Mouse (Mus musculus): ENCODE results near the gene Sp7.
A peak's percentile ranks its signal among the peaks of the same experiment; 100 is the strongest.

Gene Sp7

DNA sequence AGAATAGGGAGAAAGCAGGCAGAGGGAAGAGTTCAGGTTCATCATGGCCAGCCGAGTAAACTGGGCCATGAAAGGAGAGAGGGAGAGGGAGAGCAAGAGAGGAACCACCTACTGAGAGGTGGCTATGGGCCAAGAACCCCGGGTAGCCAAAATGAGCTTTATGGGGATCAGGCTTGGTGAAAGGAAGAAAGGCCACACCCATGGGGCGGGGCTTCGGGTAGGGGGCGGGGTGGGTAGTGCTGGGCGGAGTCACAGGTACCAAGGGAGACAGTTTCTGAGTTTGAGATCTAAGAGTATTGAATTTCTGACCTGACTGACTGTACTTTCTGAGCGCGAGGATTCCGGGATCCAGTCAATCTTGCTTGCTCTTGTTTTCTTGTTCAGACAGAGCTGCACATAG lies 19.7 kb upstream of the Sp7 start:
- no peak for DNase-seq (ENCODE audit: low spot score)

DNA sequence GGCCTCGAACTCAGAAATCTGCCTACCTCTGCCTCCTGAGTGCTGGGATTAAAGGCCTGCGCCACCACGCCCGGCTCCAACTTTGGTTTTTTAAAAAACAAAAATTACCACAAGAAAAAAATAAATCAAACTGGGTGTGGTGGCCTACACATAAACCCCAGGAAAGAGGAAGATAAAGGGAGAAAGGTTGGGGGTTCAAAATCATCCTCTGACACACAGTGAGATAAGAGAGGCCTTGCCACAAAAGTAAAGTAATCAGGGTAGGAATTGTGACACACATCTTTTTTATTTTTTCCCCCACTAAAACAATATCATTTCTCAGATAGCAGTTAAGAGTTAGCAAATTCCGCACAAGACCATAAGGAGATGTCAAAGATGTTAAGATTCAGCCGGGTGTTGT lies 16.7 kb upstream of the Sp7 start:
- no peak for DNase-seq (ENCODE audit: low spot score)

DNA sequence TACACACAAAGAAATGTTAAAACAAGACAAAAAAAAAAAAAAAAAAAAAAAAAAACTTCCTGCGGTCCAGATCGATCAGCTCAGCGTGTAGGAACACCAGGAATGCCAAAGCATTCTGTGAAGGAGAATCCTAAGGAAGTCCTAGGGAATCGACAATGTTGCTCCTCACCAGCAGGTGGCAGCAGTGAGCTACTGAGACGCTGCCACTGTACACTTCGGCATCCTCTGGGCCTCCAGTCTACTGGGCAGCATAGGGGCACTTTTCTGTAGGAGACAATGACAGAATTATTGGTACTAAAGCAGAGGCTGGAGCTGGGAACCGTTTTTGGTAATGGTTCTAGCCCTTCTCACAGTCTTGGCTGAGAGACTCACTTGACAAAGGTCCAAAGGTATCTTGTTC lies 14.6 kb upstream of the Sp7 start:
- peak; percentile 82 for DNase-seq (ENCODE audit: low spot score)

DNA sequence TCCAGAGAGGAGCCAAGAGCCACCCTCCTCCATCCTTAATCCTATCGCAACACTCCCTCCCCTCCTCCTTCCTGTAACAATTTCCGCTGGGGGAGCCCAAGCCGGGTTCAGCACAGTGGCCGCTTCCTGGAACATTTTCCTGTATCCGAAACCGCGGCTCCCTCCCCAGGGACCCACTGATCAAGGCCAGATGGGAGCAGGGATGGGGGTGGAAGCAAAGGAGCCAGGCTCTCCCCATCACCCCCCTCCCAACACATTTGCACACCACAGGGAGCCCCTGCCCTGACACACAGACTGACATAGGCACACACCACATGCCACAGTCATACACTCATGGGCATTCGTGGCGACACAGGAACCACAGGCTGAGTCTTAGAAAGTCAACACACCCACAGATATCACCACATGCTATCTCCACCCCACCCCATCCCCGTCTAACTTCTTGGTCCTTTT lies 10.9 kb upstream of the Sp7 start:
- DNase-seq (ENCODE audit: low spot score): no peak

DNA sequence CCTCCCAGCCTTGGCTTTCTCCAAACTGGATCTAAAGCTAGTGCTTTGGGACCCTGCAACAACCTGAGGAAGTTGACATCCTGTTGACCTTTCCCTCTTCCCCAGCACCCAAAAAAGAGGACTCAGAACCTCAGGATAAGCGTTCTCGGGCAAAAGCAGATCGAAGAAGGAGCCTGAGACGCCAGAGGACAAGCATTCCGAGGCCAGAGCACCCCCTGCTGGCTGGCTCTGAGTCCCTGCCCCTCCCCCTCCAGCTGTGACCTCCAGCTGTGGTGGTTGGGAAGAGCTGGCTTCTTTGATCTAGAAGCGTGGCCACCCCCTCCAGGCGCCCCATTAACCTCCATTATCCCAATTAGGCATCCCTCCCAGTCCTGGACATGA lies 10.2 kb upstream of the Sp7 start:
- DNase-seq (ENCODE audit: low spot score): peak; percentile 87

DNA sequence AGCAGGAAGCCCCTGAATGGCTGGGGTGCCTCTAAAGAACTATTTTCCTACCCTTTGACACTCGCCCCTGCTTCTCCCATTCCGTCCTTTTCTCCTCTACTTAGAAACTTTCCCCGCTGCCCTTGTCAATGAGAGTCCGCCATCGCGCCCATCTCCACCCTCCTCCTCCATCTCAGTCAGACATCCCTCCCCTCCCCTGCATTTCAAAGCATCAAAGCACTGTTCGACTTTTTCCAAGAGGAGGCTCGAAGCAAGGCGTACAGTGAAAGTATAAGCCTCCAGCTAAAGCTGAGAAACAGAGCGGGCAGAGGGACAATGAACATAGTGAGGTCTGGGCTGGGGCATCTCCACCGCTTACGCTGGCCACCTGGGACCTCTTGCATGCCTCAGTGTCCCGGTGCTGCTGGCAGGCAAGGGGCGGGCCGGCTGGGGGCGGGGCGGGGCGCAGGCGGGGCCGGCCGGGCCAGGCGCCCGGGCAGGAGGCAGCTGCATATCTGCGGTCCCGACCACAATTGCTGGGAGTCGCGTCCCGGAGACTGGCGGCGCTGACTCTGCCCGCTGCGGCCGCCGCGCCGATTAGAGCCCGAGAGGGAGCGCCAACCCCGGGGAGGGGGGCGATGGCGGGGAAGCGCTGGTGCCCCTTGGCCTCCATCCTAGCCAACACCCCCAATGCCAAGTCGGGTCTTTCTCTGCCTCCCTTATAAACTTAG lies 9.6 kb upstream of the Sp7 start:
- peak; percentile 67 for DNase-seq (ENCODE audit: low spot score)

DNA sequence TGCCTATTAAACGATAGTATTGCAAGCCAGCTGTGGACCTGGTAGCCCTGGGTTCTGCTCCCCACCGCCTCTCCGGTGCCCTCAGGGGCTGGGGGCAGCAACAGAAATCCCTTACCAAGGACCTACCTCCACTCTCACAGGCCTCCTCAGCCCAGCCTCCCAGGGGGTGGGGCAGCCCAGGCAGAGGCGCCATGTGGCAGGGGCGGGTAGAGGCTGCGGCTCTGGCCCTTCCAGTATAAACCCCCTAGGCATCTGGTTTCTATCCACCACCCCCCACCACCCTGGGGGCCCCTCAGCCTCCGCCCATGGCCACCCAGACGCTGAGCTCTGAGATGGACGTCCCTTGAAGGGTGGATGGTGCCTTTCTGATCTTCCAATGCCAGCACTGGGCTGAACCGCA lies 3.7 kb upstream of the Sp7 start:
- no peak for DNase-seq (ENCODE audit: low spot score)

DNA sequence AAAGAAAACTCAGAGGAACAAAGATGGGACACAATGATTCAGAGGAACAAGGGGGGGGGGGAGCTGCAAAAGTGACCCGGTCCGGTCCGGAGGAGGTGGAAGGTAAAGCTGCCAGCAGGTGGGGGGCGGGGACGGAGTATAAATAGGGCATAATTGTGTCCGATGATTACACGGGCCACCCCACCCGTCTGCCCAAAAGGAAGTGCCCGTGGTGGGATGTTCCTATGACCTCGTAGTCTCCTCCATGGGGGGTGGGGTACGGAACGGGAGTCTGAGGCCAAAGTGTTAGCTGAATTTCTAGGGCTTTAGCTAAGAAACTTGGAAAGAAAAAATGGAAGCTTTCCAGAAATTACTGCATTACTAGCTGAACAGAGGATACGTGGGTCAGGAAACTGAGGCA lies 3.0 kb upstream of the Sp7 start:
- no peak for DNase-seq (ENCODE audit: low spot score)

DNA sequence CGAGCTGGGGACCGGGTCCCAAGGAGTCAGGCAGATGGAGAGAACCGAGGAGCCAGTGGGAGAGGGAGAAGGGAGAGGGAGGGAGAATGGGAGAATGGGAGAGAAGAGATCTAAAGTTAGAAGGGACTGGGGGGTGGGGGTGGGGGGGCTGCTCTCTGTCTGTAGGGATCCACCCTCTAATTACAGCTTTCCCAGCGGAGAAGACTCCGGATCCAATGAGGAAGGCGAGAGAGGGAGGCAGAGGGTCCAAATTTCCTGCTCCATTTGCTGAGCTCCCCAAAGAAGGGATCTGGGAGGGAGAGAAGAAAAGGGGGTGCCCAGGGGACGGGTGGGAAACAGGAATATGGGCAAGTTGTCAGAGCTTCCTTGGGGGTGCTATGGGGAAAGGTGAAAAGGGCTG lies 744 bp downstream of the Sp7 start:
- DNase-seq (ENCODE audit: low spot score): no peak

DNA sequence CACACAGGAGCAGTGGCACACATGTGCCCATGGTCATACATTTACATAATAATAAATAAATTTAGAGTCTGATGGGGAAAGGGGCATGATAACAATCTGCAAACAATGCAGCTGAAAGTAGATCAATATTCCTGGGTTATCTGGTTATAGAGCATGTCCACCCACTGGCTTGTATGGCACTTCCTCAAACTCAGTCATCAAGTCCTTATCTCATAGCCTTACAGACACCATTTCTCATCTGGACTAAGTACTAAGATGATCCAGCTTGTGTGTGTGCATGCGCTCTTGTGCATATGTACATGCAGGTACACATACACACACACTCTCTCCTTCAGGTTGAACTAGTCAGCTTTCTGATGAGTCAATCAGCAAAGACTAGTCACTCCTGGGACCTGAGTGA lies 2.3 kb downstream of the Sp7 start:
- DNase-seq (ENCODE audit: low spot score): no peak

DNA sequence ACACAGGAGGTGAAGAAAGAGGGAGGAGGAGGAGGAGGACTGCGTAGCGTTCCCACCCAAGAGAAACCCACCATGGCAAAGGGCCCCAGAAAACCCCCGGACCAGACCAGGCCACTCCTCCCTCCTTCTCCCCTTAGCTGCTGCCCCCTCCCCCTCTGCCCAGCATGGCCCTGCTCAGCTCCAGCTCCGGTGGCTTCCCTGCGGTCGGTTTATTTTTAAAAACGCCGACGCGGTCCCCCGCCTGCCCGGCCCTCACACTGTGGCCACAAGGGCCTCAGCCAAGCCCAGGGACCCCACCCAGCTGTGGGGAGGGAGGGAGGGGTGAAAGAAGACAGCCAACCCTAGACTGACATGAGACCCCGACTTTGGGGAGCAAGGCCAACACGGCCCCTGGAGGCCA lies 4.3 kb downstream of the Sp7 start:
- no peak for DNase-seq (ENCODE audit: low spot score)

DNA sequence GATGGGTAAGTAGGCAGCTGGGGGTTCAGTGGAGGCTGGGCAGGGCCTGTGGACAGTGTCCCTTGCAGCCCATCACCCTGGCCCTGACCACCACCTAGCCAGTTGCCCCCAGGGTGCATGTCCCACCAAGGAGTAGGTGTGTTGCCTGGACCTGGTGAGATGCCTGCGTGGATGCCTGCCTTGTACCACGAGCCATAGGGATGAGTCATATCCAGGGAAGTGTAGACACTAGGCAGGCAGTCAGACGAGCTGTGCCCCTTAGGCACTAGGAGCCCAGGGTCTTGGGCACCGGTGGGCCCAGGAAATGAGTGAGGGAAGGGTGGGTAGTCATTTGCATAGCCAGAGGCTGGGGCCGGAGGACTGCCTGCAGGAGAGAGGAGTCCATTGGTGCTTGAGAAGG lies 8.1 kb downstream of the Sp7 start:
- no peak for DNase-seq (ENCODE audit: low spot score)

DNA sequence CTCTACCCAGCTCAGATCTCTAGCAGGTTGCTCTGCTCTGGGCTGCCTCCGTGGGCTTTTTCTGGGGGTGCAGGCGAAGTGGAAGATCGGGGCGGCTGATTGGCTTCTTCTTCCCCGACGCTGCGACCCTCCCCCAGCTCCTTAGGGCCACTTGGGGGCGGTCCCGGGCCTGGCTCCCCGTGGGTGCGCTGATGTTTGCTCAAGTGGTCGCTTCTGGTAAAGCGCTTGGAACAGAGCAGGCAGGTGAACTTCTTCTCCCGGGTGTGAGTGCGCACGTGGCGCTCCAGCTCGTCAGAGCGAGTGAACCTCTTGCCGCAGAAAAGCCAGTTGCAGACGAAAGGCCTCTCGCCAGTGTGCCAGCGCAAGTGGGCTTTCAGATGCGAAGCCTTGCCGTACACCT lies 8.9 kb downstream of the Sp7 start:
- no peak for DNase-seq (ENCODE audit: low spot score)

DNA sequence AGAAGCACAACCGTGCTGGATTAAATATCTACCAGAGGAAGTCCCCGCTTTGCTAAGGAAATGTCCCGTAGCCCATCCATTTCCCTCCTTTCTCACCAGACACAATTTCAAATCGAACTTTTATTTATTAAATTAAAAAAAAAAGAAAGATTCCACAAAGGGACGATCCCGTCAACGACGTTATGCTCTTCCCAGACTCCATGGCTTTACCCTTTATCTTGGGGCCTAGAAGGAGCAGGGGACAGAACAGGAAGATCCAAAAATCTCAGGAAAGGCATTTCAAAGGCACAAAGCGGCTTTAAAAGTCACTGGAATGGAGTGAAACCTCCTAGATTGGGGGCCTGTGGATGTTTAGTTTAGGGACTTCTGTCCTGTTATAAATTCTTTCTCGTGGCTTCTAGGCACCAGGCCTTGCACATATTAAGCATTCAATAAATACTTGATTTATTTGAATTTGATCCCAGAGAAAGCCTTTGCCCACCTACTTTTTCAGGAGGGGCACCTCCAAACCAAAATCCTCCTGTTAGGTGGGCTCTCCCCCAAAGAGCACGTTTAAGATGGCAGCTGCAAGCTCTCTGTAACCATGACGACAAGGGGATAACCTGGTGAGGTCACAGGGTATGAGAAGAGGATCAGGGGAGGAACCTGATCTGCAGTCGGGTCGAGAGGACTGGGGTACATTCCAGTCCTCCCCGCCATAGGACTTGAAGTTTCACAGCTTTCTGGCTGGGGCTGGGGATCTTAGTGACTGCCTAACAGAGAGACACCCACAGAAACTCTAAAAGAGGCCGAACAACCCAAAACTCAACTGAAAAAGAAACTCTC lies 10.3 kb downstream of the Sp7 start:
- DNase-seq (ENCODE audit: low spot score): no peak

DNA sequence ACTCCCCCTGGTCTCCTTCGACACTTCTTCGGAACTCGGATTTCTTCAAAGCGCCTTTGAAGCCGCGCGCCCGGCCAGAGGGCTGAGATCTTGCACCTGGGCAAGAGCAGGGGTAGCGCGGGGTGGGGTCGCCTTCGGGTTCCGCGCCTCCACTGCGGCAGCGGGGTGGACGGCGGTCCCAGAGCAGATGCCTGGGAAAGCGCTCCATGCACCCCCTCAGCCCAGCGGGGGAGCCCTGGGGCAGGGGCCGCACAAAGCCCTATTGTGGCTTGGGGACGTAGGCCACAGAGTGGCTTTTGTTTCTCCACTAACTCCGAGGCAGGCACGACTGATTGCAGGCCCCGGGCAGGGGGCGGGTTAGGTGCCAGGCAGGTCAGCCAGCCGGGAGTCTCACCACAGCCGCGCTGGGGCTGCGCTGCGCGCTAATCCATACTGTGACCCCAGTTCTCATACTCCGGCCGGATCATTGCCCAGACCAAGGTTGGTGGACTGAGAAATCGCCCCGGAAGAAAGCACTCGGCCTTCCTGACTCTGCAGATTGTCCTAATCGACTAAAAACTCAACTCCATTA lies 11.0 kb downstream of the Sp7 start:
- no peak for DNase-seq (ENCODE audit: low spot score)

DNA sequence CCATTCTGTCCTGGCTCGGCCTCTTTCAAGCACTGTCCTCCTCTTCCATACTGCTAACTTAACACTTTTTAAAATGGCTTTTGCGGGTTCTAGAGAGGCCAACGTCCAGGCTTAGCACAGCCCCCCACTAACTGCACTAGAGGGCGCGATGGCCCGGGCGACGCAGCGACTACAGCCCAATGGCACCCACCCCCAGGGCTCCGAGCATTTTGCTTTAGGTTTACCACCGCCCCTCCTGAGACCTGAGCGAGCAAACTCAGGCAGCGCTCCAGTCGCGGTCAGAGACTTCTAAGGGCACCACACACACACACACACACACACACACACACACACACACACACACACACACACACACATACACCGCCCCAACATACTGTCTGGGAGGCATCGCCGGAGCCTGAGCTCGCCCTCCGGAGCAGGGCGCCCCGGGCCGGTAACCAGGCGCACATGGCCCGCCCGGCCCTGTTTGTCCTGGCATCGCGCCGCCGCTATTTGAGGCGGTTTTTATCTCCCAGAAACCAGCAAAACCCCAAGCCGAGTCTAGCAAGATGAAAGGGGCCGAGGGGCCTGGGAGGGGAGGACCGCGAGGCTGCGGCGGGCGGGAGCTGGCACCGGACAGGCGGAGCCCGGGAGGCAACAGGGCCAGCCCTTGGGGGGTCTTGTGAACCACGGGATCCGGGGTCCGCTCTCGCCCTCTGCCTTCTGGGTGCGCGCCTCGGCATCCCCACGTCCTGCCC lies 11.7 kb downstream of the Sp7 start:
- peak; percentile 64 for DNase-seq (ENCODE audit: low spot score)

DNA sequence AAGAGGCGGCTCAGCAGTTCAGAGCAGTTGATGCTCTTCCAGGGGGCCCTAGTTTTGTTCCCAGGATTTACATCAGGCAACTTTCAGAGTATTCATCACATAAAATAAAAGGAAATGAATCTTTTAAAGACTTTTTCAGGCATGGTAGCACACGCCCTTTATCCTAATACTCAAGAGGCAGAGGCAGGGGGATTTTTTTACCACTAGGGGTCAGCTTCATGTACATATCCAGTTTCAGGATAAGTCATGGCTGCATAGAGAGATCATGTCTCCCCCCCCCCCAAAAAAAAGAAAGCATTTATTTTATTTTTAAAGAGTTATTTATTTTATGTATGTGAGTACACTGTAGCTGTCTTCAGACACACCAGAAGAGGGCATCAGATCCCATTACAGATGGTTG lies 13.0 kb downstream of the Sp7 start:
- no peak for DNase-seq (ENCODE audit: low spot score)

DNA sequence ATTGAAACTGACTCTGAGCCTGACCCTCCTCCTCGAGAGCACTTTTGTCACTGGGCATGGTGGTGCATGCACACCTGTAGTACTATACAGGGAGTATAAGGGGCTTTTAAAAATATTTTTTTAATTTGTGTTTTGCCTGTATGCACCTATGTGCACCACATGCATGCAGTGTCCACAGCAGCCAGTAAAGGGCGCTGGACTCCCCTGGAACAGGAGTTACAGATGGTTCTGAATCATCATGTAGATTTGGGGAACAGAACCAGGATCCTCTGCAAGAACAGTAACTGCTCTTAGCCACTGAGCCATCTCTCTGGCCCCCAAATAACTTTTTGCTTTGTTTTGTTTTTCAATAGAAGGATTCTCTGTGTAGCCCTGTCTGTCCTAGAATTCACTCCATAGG lies 14.8 kb downstream of the Sp7 start:
- DNase-seq (ENCODE audit: low spot score): no peak

DNA sequence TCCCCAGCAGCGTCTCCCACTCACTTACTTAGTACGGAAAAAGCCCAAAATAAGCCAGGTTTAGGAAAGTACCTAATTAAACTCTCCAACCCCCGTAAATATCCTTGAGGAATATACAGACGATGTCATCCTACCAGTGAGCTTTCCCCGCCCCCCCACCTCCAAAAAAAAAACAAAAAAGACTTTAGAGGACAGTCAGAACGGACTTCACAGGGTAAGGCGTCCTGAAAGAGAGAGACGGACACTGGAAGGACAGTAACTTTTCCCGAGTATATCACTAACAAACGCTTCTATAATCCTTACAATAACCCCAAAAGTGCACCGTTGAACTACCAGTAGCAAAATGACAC lies 16.1 kb downstream of the Sp7 start:
- no peak for DNase-seq (ENCODE audit: low spot score)

DNA sequence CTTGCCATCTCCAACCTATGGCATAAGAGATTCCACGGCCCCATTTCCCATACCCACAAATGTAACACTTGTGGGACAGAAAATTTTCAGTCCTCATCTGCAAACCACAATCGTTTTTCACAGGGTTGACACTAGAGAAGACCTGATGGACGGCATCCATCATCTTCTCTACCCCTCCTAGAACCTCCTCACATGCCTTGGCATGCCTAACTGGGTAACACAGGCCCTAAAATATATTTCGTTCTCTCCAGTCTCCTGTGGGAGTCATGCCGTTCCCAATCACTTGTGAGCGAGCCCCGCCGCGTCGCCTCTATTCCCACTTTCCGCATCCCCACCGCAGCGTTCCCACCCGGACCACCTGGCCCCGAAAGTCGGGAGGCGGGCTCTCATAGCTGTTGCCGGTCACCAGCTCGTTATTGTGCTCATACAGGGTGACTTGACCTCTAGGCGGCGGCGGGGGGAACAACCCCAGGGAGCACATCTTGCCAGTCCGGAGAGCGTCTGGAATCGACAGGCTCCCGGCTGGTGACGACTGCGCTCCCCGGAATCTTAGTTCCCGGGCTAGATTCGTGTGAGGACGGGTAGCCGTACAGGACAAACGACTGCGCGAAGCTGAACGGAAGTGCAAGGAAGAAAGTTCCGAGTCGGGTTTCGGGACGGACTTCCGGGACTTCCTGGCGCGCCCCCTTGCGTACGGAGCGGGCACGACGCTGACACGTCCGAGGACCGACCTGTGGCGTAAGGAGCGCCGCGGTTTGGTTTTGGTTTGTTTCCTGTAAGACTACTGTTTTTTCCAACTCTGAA lies 16.6 kb downstream of the Sp7 start, which contains the start of gene Aaas:
Aaas (minus strand) TSS at position 634 of the 804 bp plus-strand sequence.
- DNase-seq (ENCODE audit: low spot score): peak; percentile 95

DNA sequence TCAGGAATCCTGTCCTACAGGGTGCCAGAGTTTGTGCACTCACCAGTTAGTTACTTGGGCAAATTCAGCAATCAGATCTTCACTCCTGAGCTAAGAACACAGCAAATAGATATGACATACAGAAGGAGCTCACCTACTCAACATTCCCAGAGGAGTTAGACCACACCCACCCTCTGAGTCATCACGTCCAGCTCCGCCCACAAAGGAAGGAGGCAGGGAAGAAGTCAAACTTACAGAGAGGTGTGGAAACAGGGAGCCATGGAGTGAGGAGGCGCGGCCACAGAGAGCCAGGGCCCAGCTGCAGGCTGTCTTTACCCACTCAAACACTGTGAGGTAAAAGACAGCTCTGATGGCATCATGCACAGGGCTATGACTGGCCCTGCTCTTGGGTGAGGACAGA lies 20.5 kb downstream of the Sp7 start:
- DNase-seq (ENCODE audit: low spot score): no peak

DNA sequence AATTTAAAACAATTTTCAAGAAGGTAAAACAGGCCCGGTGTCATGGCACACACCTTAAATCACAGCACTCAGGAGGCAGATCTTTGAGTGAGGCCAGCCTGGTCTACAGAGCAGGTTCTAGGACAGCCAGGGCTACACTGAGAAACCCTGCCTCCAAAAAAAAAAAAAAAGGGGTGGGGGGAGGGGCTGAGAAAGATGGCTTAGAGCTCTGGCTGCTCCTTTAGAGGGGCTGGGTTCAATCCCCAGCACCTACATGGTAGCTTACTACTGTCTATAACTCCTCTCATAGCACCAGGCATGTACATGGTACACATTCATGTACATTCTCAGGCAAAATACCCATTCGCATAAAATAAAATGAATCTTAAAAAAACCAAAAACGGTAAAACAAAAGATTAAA lies 22.5 kb downstream of the Sp7 start:
- DNase-seq (ENCODE audit: low spot score): no peak

Measured in ovary, postnatal 36 days (tissue).